Mouse (Mus musculus) MEL-GATA-1-ER (cell line): ENCODE data around the gene Faap24.

Experiments
- DNase-seq: peaks from one replicate; pipeline ENCODE4 v3.0.0-alpha.2; 2012; ENCODE audit warnings: low read depth; ENCODE audit errors: extremely low read depth

The Faap24 gene

DNA sequence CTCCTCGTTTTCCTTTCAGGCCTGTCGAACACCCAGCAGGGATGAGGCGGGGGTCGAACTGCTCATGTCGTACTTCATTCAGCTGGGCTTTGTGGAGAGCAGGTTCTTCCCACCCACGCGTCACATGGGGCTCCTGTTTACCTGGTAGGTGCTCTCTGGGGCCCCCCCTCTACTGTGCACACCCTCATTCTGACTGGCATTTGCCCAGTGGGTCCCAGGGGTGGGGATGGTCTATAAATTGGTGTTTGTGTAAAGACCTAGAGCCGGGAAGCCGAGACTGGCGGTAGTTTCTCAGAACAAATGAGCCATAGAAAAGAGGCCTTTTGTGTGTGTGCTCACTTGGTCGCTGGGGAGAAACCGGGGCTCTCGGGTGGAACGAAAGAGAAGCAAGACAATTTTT is 25.5 kb downstream of the Faap24 start:
- DNase-seq: no peak

DNA sequence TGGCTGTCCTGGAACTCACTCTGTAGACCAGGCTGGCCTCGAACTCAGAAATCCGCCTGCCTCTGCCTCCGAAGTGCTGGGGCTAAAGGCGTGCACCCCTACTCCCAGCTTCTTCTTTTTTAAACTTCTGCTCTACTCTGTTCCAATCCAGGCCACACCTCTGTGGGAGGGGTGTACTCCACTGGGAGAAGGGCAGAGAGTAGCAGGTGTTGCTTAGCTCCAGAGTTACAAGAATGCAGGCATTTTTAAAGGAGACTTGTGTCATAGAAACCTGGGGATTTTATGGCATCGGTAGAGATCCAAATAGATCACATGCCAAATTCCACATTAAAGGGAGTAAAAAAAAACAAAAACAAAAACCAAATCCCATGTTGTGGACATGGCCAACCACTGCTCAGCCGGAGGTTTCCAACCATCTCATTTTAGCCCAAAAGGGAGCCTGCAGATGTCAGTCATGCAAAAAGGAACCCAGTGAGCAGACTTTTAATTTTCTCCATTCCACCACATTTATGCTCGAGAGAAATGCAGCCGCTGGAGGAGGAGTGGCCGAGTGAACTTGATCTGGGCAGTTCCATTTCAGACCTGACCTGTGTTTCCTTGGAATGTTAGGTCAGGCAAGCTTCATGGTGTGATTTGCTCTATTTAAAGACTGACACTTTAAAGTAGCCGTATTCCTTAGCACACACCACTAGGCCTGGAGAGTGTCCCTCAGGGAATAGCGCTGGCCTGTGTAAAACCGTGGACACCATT is 31.3 kb downstream of the Faap24 start:
- no peak for DNase-seq

DNA sequence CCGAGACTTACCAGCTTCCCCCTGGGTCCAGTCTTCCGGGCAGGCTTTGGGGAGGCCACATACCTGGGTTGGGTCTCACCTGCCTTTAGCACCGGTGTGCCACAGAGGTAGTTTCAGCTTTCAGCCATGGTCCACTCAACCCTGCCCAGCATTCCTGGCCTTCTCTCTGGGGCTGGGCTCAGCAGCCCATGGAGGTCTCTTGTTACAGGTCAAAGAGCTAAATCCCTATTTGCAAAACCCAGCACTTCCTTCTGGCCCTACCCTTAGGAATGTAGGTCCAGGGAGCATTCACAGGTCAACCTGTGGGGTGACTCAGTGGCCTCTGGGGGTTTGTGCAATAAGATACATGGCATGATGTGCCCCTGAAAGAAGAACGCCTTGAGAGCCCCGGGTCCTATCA is 33.8 kb downstream of the Faap24 start:
- DNase-seq: no peak

DNA sequence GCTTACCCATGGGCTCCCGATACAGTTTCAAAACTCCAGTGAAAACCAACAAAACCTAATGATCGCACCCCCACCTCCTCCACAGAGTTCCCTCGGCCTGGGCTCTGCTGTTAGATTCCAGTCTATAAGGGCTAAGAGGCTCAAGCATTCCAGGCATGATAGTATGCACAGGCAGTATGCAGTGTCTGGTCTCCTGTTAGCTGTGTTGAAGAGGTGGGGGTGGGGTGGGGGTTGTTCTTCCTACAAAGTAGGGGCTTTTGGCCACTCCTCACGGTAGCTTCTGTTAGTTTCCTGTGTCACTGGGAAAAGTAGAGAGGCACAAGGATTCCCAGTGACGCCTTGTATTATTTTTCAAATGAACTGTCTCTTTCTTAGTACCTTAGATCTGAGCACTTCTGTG is 34.4 kb downstream of the Faap24 start:
- no peak for DNase-seq

DNA sequence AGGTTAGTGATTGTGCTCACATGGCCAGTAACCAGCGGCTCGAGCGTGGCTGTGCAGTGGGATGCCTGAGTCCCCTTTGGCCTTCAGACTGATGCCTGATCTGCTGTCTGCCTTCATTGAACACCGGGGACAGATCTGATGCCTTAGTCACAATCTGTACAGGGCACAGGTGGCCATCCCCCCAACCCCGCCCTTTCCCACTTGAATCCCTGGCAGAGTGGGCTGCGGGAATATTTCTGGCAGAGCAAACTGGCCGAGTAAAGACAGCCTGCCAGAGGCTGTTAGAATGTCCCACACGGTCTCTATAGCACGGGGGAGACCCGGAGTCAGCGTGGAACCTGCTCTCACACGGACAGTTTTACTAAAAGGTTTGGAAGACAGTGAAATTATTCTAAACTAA is 39.0 kb downstream of the Faap24 start:
- DNase-seq: no peak

DNA sequence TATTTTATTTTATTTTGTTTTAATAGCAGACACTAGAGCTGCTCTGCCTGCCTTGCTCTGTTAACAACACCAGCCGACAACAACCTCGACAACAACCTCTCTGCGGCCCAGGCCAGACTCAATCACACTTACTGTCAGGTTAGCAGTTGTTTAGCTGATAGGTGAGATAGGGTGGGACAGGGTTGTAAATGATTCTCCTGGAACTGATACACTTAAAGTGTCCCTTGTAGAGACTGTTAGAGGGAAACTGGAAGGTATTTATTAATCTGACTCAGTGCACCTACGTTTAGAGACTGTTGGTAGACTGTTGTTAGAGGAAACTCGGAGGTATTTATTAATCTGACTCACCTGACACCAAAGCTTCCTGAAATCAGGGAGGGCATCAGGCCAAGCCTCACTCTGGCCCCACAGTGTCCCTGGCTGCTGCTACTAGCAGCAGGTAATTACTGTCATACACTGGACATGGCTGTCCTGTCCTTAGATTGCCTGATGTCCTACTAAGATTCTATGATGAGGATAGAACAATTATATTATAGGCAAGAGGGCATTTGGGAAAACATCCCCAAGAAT is 41.2 kb downstream of the Faap24 start:
- DNase-seq: no peak

DNA sequence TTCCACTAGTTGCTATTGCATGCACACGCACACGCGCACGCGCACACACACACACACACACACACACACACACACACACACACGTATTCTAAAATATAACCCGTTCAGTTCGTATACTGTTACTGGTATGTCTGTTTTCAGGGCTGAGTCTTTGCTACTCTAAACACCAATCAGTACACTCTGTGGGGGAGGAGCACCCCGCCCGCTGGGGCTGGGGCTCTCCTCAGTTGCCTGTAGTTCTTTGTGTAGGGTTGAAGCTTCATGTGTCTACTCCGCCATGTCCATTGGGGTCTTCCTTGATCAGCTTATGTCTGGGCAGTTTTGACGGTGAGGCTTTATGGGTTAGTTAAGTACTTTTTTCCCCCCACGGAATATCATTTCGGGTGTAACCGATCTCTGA is 43.3 kb downstream of the Faap24 start:
- DNase-seq: no peak

DNA sequence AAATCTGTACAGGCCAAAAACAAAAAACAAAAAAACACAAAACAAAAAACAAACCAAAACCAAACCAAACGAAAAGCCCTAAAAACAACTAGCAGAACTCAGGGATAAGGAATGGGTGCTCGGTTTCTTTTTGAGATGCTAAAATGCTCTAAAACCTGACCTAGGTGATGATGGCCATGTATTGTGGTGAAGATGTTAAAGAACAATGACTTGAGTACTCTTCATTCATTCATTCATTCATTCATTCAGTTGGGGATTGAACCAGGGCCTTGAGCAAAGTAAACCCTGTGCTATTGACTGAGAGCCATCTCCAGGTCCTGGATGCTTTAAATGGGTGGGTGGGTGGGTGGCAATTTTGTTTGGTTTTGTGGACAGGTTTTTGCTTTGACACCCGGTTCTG is 45.5 kb downstream of the Faap24 start:
- DNase-seq: no peak

DNA sequence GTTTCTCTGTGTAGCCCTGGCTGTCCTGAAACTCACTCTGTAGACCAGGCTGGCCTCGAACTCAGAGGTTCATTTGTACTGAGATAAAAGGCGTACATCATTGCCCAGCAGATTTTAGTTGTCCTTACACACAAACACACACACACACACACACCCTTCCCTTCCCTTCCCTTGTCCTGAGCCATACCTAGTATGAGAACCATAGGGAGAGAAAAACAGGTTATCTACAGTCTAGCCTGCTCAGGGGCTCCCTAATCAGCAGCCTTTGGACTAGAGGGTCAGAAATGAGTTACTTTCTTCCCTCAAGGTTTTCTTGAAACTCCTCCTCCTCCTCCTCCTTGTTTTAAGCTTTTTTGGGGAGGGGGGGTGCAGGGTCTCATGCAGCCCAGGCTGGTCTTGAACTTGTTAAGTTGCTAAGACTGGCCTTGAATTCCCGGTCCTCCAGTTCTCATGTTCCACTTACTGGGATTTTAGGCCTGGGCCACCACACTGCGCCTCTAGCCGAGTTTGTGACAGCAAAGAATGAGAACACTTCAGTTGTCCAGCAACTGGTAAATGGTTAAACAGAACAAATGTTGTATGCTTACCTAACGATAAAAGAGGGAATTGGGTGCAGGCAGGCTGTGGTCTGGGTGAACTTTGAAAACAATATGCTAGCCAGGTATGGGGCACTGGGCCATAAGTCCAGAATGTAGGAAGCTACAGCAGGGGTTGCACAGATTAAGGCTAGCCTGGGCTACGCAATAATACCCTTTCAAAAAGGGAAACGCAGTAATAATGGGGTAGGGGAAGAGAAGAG is 46.6 kb downstream of the Faap24 start:
- DNase-seq: no peak

DNA sequence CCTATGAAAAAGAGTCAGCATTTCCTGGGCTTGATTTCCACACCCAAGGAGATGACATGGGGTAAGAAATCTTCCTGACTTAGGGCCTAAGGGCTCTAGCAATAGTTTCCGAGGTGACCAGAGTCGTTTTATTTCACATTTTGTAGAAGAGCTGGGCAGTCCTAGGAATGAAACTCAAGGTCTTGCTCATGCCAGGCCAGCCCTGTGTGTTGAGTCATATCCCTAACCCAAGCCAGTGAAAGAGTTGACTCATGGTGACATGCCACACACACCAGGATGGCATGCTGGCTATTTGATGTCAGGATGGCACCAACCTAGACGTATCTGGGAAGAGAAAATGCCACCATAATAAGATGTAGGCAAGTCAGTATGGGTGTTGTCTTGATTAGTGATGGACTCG is 47.6 kb downstream of the Faap24 start:
- DNase-seq: no peak

DNA sequence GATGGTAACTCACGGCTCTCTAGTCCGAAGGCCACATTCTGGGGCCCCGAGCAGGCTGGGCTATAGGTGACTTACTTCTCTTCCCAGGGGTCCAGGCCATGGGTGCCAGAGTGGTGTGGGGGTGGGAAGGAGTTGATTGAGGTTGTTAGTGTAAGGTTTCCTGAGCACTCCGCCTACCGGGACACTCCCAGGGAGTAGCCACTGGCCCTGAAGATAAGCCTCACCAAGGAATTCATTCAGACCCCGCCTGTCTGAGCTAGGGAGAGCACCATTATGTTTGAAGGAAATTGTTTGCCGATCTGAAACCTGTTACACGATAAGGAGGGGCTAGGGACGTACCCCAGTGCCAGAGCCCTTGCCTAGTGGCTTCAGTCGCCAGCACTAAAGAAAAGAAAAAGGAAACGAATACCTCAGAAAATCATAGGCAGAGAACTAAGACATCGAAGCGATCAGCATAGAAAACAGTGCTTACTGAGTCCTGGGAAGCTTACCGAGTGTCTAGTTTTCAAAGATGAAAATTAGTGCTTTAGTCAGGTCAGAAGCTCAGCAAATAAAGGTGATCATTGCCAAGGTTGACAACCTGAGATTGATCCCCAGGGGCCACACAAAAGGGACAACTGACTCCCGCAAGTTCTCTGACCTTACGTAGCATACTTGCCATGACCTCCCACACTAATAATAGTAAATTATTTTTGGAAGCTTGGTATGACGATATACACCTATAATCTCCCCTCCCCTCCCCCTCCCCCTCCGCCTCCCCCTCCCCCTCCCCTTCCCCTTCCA is 48.5 kb downstream of the Faap24 start:
- DNase-seq: no peak

DNA sequence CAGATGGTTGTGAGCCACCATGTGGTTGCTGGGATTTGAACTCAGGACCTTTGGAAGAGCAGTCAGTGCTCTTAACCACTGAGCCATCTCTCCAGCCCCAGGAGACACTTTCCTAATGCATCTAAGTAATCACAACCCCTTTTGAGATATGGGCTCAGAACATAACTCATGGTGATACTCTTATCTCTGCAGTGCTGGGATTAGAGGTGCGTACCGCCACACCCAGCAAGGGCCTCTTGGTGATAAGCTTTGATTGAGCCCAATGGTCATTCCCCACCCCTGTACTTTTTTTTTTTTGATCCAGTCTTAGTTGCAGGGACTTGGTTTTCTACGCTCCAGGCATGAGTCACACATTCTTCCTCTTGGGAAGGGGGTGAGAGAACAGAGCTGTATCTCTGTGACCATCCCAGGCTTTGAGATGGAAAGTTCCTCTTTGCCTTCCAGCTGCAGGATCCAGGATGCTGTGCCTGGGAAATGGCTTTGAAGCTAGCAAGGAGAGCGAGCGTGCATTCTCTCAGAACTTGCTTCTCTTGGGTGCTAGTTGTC is 51.8 kb downstream of the Faap24 start:
- DNase-seq: no peak

DNA sequence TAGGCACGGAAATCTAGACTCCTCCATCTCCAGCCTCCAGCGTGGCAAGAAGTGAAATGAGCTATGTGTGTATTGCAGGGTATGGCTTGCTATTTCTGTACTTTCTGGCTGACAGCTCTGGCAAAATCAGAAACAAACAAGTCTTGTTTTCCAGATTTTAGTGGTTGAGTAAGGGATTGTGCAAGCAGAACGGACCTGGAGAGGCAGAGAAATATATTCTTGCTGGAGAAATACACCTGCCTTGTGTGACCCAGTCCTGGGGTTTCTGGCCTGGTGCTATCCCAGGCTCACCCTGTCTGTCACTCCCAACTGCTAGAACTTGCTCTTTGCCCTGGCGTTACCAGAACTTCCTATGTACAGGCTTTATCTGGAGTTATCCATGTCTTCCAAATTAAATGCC is 54.1 kb downstream of the Faap24 start:
- no peak for DNase-seq
